Mouse (Mus musculus): Measurements from ENCODE around the gene Grifin. TPM values are rescaled to one million over a fixed set of nuclear protein-coding genes. Genes with fewer than 3 reads are reported as not detected.
A peak's percentile ranks its signal among the peaks of the same experiment; 100 is the strongest.

Gene Grifin
- polyA plus RNA-seq, 1 experiment from 2014 or later = not detected

GRCm38 (mm10) chr5:140606386-140606785 is 41.5 kb upstream of the Grifin start:
- H3K9me3 ChIP-seq = no peaks in the 10 kb centered on the region
- H3K4me1 ChIP-seq (replicated peaks) = peaks cover 69% of the 10 kb centered on the region
- peak overlapping the region; percentile 87 for H3K4me2 ChIP-seq
- peak overlapping the region; percentile 64 for H3K27ac ChIP-seq (replicated peaks)
- peak overlapping the region; percentile 59 for H3K4me3 ChIP-seq
- peaks cover 18% of the 10 kb centered on the region for H3K27me3 ChIP-seq
- ATAC-seq (ENCODE audit: low read depth) = no peak
- no peaks in the 10 kb centered on the region for H3K36me3 ChIP-seq
- H3K9ac ChIP-seq = peak overlapping the region; percentile 75
- WGBS = under 1% methylated on average over 23 of the region's 23 CpGs

GRCm38 (mm10) chr5:140605228-140605627 is 40.4 kb upstream of the Grifin start:
- H3K27me3 ChIP-seq = peaks cover 18% of the 10 kb centered on the region
- 0 out of 2 replicates have a peak overlapping the region, but pooled peaks have one; percentile 9 for H3K4me2 ChIP-seq
- ATAC-seq (ENCODE audit: low read depth) = no peak
- no peak overlapping the region for H3K27ac ChIP-seq (replicated peaks)
- no peak overlapping the region for H3K4me3 ChIP-seq
- H3K36me3 ChIP-seq = no peaks in the 10 kb centered on the region
- 17% methylated on average over 3 of the region's 3 CpGs for WGBS
- no peak overlapping the region for H3K9ac ChIP-seq
- H3K4me1 ChIP-seq (replicated peaks) = peaks cover 57% of the 10 kb centered on the region
- H3K9me3 ChIP-seq = no peaks in the 10 kb centered on the region

- H3K27ac ChIP-seq (replicated peaks) = no peak overlapping the region
- no peak overlapping the region for H3K4me2 ChIP-seq
- ATAC-seq (ENCODE audit: low read depth) = no peak
- peaks cover 18% of the 10 kb centered on the region for H3K27me3 ChIP-seq
- no peaks in the 10 kb centered on the region for H3K9me3 ChIP-seq
- 79% methylated on average over 8 of the region's 8 CpGs for WGBS
- H3K36me3 ChIP-seq = no peaks in the 10 kb centered on the region
- peaks cover 51% of the 10 kb centered on the region for H3K4me1 ChIP-seq (replicated peaks)
- H3K4me3 ChIP-seq = no peak overlapping the region
- H3K9ac ChIP-seq = no peak overlapping the region
These were observed 39.5 kb upstream of the Grifin start for GRCm38 (mm10) chr5:140604386-140604785.

GRCm38 (mm10) chr5:140602540-140602939 is 37.7 kb upstream of the Grifin start:
- Histone ChIP-seq H3K4me1 (replicated peaks) (peaks cover 34% of the 10 kb centered on the region), H3K4me3 (no peak overlapping the region), H3K9me3 (no peaks in the 10 kb centered on the region), H3K9ac (no peak overlapping the region), H3K4me2 (no peak overlapping the region), H3K36me3 (no peaks in the 10 kb centered on the region), H3K27ac (replicated peaks) (no peak overlapping the region), H3K27me3 (peaks cover 11% of the 10 kb centered on the region)
- WGBS = 37% methylated on average over 2 of the region's 2 CpGs
- ATAC-seq (ENCODE audit: low read depth) = no peak

DNA sequence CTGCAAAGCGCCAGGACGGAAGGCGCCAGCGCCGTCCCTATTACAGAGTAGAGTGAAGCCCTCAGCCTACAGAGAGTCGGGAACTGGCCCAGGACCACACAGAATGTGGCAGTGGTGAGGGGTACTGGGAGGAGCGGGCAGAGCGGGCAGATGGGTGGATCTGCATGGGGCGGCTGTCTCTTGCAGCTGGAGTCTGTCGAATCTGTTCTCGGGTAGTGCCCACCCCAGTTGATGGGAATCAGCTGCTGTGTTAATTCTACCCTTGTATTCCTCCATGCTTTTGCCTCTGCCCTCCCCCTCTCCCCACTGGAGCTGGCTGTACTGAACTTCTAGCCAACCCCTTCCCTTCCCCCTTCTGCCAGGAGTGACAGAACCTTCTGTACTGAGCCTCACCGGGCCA is 36.8 kb upstream of the Grifin start:
- Histone ChIP-seq H3K27ac (replicated peaks) (no peak overlapping the region), H3K4me3 (no peak overlapping the region), H3K36me3 (no peaks in the 10 kb centered on the region), H3K27me3 (peaks cover 5% of the 10 kb centered on the region), H3K9ac (no peak overlapping the region), H3K4me2 (no peak overlapping the region), H3K9me3 (no peaks in the 10 kb centered on the region), H3K4me1 (replicated peaks) (peaks cover 25% of the 10 kb centered on the region)
- 63% methylated on average over 12 of the region's 12 CpGs for WGBS
- ATAC-seq (ENCODE audit: low read depth) = peak; percentile 22; the same call in 1 of the 2 replicates

GRCm38 (mm10) chr5:140599939-140600338 is 35.1 kb upstream of the Grifin start:
- Histone ChIP-seq H3K9me3 (no peaks in the 10 kb centered on the region), H3K4me1 (replicated peaks) (peaks cover 8% of the 10 kb centered on the region), H3K27me3 (no peaks in the 10 kb centered on the region), H3K36me3 (no peaks in the 10 kb centered on the region), H3K4me2 (no peak overlapping the region), H3K4me3 (no peak overlapping the region), H3K9ac (no peak overlapping the region), H3K27ac (replicated peaks) (no peak overlapping the region)
- 37% methylated on average over 5 of the region's 5 CpGs for WGBS
- ATAC-seq (ENCODE audit: low read depth) = no peak

DNA sequence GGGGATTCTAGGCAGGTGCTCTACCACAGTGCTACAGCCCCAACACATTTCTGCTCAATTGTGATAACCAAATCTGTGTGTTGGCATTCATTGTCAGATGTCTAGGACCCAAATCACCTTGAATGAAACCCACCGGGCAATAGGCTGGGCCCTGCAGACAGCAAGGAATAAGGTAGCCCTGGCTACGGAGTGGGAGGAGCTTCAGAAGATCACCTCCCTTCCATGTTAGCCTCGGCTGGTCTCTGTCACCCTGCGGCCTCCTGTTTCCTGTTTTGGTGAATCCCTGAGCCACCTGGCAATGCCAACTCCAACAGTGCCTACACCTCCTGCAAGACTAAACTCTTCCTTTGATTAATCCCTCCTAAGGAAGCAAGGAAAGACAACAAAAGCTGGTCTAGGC is 32.9 kb upstream of the Grifin start:
- H3K36me3 ChIP-seq = no peaks in the 10 kb centered on the region
- H3K4me1 ChIP-seq (replicated peaks) = peaks cover 2% of the 10 kb centered on the region
- H3K9ac ChIP-seq = no peak overlapping the region
- ATAC-seq (ENCODE audit: low read depth) = no peak
- H3K27ac ChIP-seq (replicated peaks) = no peak overlapping the region
- H3K27me3 ChIP-seq = no peaks in the 10 kb centered on the region
- 85% methylated on average over 4 of the region's 4 CpGs for WGBS
- H3K9me3 ChIP-seq = no peaks in the 10 kb centered on the region
- H3K4me2 ChIP-seq = no peak overlapping the region
- no peak overlapping the region for H3K4me3 ChIP-seq

- H3K9ac ChIP-seq = no peak overlapping the region
- no peaks in the 10 kb centered on the region for H3K36me3 ChIP-seq
- ATAC-seq (ENCODE audit: low read depth) = no peak
- 77% methylated on average over 18 of the region's 18 CpGs for WGBS
- no peaks in the 10 kb centered on the region for H3K27me3 ChIP-seq
- H3K4me3 ChIP-seq = no peak overlapping the region
- H3K27ac ChIP-seq (replicated peaks) = no peak overlapping the region
- H3K9me3 ChIP-seq = no peaks in the 10 kb centered on the region
- no peak overlapping the region for H3K4me2 ChIP-seq
- peaks cover 2% of the 10 kb centered on the region for H3K4me1 ChIP-seq (replicated peaks)
These were observed 32.2 kb upstream of the Grifin start for GRCm38 (mm10) chr5:140596927-140597588.

DNA sequence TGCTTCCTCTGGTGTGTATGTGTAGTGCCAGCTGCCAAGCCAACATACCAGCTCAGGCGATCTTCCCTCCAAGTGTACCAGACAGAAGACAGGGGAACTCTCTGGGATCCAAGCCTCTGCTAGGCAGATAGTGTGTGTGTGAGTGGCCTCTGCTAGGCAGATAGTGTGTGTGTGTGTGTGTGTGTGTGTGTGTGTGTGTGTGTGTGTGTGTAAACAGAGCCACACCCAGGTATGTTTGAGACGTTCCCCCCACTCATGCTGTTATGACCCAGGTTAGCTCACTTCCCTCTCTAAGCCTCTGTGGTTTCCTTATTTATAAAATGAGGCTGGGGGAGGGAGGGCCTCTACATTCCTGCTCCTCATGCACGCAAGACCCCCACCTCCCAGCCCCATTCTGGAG is 31.6 kb upstream of the Grifin start:
- Histone ChIP-seq H3K36me3 (no peaks in the 10 kb centered on the region), H3K9me3 (no peaks in the 10 kb centered on the region), H3K4me3 (no peak overlapping the region), H3K9ac (no peak overlapping the region), H3K4me1 (replicated peaks) (peaks cover 2% of the 10 kb centered on the region), H3K4me2 (no peak overlapping the region), H3K27ac (replicated peaks) (no peak overlapping the region), H3K27me3 (no peaks in the 10 kb centered on the region)
- ATAC-seq (ENCODE audit: low read depth) = no peak
- 78% methylated on average over 3 of the region's 3 CpGs for WGBS

GRCm38 (mm10) chr5:140594846-140595245 is 30.0 kb upstream of the Grifin start:
- H3K36me3 ChIP-seq = no peaks in the 10 kb centered on the region
- no peak overlapping the region for H3K4me3 ChIP-seq
- ATAC-seq (ENCODE audit: low read depth) = no peak
- WGBS = 76% methylated on average over 5 of the region's 5 CpGs
- H3K27ac ChIP-seq (replicated peaks) = no peak overlapping the region
- no peaks in the 10 kb centered on the region for H3K27me3 ChIP-seq
- no peak overlapping the region for H3K4me2 ChIP-seq
- H3K4me1 ChIP-seq (replicated peaks) = peaks cover 1% of the 10 kb centered on the region
- H3K9ac ChIP-seq = no peak overlapping the region
- H3K9me3 ChIP-seq = no peaks in the 10 kb centered on the region

DNA sequence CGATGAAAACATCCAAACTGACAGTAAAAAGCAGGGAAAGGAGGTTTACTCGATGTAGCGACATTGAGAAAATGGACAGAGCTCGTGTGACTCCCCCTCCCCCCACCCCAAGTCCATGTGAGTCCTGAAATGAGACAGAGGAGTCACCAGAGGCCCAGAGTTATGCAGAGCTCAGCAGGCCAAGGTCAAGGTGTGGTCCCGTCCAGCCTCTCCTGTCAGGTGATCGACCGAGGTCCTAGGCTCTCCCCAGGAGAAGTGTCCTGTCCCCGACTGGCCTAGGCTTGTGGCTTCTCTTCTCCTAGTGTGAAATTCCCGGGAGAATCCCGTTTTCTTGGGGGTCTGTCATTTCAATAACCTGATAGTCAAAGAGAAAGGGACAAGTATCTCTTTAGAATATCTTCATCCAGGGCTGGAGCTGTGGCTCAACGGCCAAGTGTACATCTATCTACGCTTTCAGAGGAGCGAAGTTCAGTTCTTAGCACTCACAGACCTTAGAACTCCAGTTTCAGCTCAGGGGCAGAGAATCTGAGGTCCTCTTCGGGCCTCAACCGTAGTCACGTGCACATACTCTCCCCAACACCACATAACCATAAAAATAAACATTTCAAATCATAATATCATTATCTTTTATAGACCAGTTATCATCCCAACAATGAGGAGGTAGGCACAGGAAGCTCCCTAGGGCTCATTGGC is 24.4 kb upstream of the Grifin start:
- no peak overlapping the region for H3K4me2 ChIP-seq
- no peak overlapping the region for H3K9ac ChIP-seq
- no peak overlapping the region for H3K27ac ChIP-seq (replicated peaks)
- H3K4me1 ChIP-seq (replicated peaks) = peaks cover 5% of the 10 kb centered on the region
- H3K27me3 ChIP-seq = no peaks in the 10 kb centered on the region
- 93% methylated on average over 16 of the region's 16 CpGs for WGBS
- H3K9me3 ChIP-seq = no peaks in the 10 kb centered on the region
- H3K4me3 ChIP-seq = no peak overlapping the region
- no peaks in the 10 kb centered on the region for H3K36me3 ChIP-seq
- ATAC-seq (ENCODE audit: low read depth) = no peak

DNA sequence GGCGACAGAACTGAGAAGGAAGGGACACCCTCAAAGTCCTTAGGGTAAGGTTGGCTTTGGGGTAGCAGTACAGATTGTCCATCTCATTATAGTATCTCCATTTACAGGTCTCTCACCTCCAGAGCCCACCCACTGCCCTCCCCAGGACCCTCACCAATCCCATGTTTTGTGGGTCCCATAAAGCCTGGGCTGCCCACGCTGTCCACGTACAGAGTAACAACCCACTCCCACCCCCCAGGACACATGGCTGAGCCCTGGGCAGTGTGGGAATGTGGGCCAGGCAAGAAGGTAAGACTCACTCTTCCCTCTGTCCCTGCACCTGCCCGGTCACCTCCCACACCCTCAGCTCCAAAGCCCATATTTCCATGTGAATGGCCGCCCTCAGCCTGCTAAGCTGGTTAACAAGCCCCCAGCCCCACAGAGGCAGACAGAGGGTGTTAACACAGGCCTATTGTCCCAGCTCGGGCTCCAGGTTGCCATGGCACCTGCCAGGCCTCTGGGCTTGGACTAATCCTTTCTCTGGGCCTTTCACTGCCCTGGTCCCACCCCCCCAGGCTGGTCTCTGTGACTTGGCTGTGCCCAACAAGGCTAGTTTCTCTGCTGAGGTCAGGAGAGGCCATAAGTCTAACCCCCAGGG is 19.0 kb upstream of the Grifin start:
- WGBS = 9% methylated on average over 6 of the region's 6 CpGs
- Histone ChIP-seq H3K27ac (replicated peaks) (peak overlapping the region; percentile 72), H3K36me3 (no peaks in the 10 kb centered on the region), H3K27me3 (no peaks in the 10 kb centered on the region), H3K4me2 (no peak overlapping the region), H3K9ac (peak overlapping the region; percentile 52), H3K9me3 (no peaks in the 10 kb centered on the region), H3K4me3 (no peak overlapping the region), H3K4me1 (replicated peaks) (peaks cover 52% of the 10 kb centered on the region)
- peak; percentile 71 for ATAC-seq (ENCODE audit: low read depth)

Data from neural tube, embryonic 13.5 days (tissue).